Mouse (Mus musculus) forebrain, embryonic 11.5 days (tissue): Measurements from ENCODE around the gene Gm9913. TPM values are rescaled to one million over a fixed set of nuclear protein-coding genes. Genes with fewer than 3 reads are reported as not detected.

ENCODE experiments used
- ATAC-seq: fragments of 200-750 bp; cut with Nextera tagmentation; replicated peaks from 2 replicates; pipeline ENCODE4 v1.8.0; 2017; ENCODE audit warnings: moderate TSS enrichment; ENCODE audit not compliant: low FRiP score
- DNase-seq: peaks from one replicate; pipeline ENCODE4 v3.0.0-alpha.2; 2017; ENCODE audit warnings: low spot score
- H3K27ac ChIP-seq: fragments of 300-500 bp; sonication (generic); 2 replicates; pipeline ENCODE4 v1.5.1; 2014; ENCODE audit warnings: low read depth, low read length
- H3K27me3 ChIP-seq: fragments of 300-500 bp; sonication (generic); 2 replicates; pipeline ENCODE4 v1.6.1; 2014; ENCODE audit warnings: mild to moderate bottlenecking, low read length, mixed read lengths; ENCODE audit not compliant: control insufficient read depth, insufficient read depth
- H3K36me3 ChIP-seq: fragments of 300-500 bp; sonication (generic); 2 replicates; pipeline ENCODE4 v1.6.1; 2014; ENCODE audit warnings: mild to moderate bottlenecking, low read length, moderate library complexity, mixed read lengths; ENCODE audit not compliant: control insufficient read depth, insufficient read depth
- H3K4me1 ChIP-seq: fragments of 300-500 bp; sonication (generic); replicated peaks from 2 replicates; pipeline ENCODE4 v1.6.1; 2014; ENCODE audit warnings: low read length, mixed read lengths; ENCODE audit not compliant: control insufficient read depth, insufficient read depth
- H3K4me2 ChIP-seq: fragments of 300-500 bp; sonication (generic); 2 replicates; pipeline ENCODE4 v1.6.1; 2014; ENCODE audit warnings: low read depth, mild to moderate bottlenecking, low read length, moderate library complexity, mixed read lengths; ENCODE audit not compliant: severe bottlenecking
- H3K4me3 ChIP-seq: fragments of 300-500 bp; sonication (generic); 2 replicates; pipeline ENCODE4 v1.5.1; 2014; ENCODE audit warnings: low read depth, low read length
- H3K9ac ChIP-seq: fragments of 300-500 bp; sonication (generic); 2 replicates; pipeline ENCODE4 v1.6.1; 2014; ENCODE audit warnings: low read length
- H3K9me3 ChIP-seq: fragments of 300-500 bp; sonication (generic); 2 replicates; pipeline ENCODE4 v1.6.1; 2016; ENCODE audit warnings: low read length, mixed read lengths; ENCODE audit not compliant: control insufficient read depth
- WGBS: fragments of 180-500 bp; shearing (Covaris S2); extraction: QIAGEN DNeasy Blood & Tissue Kit; methylation state at CpG from one replicate; pipeline ENCODE4 v1.1.7; 2014; 5-methylcytosine and 5-hydroxymethylcytosine counted together
- polyA plus RNA-seq: library from polyadenylated mRNA; unstranded; fragments of >200 nt; fragmentation: Nextera tagmentation; extraction: Ambion mirVana; gene quantifications from 2 replicates; pipeline ENCODE4 v1.2.1, GENCODE M21; 2014

Gene Gm9913
- 0.27 and 0.31 TPM in 2 replicates for polyA plus RNA-seq

GRCm38 (mm10) chr2:125505006-125505745 is at the start of gene Gm9913:
Gm9913 (plus strand) TSS chr2:125505089.
- WGBS: under 1% methylated on average over 45 of the region's 45 CpGs
- Histone ChIP-seq H3K4me2 (peak within 1 kb of the TSS; percentile 92), H3K9me3 (no peaks in the 10 kb centered on the region), H3K27ac (peak within 1 kb of the TSS; percentile 57; the same call in 1 of the 2 replicates), H3K27me3 (no peaks in the 10 kb centered on the region), H3K4me3 (peak within 1 kb of the TSS; percentile 65), H3K36me3 (no peaks in the 10 kb centered on the region), H3K4me1 (peaks cover 6% of the 10 kb centered on the region; the same call in 1 of the 2 replicates), H3K9ac (peak within 1 kb of the TSS; percentile 81)
- ATAC-seq: peak; percentile 54
- DNase-seq: peak; percentile 83

- Histone ChIP-seq H3K27me3 (no peaks in the 10 kb centered on the region), H3K27ac (no peak overlapping the region), H3K9ac (no peak overlapping the region), H3K9me3 (no peaks in the 10 kb centered on the region), H3K4me1 (no peaks in the 10 kb centered on the region), H3K36me3 (no peaks in the 10 kb centered on the region), H3K4me2 (no peak overlapping the region), H3K4me3 (no peak overlapping the region)
- DNase-seq: no peak
- WGBS: 86% methylated on average over 15 of the region's 15 CpGs
- ATAC-seq: no peak
Observed at GRCm38 (mm10) chr2:125456059-125456789, 48.7 kb upstream of the Gm9913 start.

- H3K4me3 ChIP-seq: no peak overlapping the region
- 91% methylated on average over 3 of the region's 3 CpGs for WGBS
- H3K27ac ChIP-seq: no peak overlapping the region
- ATAC-seq (no peak), DNase-seq (no peak)
- H3K4me2 ChIP-seq: no peak overlapping the region
- no peaks in the 10 kb centered on the region for H3K9me3 ChIP-seq
- H3K4me1 ChIP-seq: no peaks in the 10 kb centered on the region
- H3K27me3 ChIP-seq: no peaks in the 10 kb centered on the region
- no peaks in the 10 kb centered on the region for H3K36me3 ChIP-seq
- no peak overlapping the region for H3K9ac ChIP-seq
Observed at GRCm38 (mm10) chr2:125459087-125459486, 45.8 kb upstream of the Gm9913 start.

GRCm38 (mm10) chr2:125464036-125464435 is 40.9 kb upstream of the Gm9913 start:
- H3K27ac ChIP-seq: no peak overlapping the region
- H3K9ac ChIP-seq: no peak overlapping the region
- no peak overlapping the region for H3K4me3 ChIP-seq
- 88% methylated on average over 6 of the region's 6 CpGs for WGBS
- ATAC-seq: no peak
- H3K9me3 ChIP-seq: no peaks in the 10 kb centered on the region
- H3K4me2 ChIP-seq: no peak overlapping the region
- H3K4me1 ChIP-seq: no peaks in the 10 kb centered on the region
- H3K27me3 ChIP-seq: no peaks in the 10 kb centered on the region
- no peak for DNase-seq
- no peaks in the 10 kb centered on the region for H3K36me3 ChIP-seq

GRCm38 (mm10) chr2:125470553-125471295 is 34.2 kb upstream of the Gm9913 start:
- H3K4me1 ChIP-seq: no peaks in the 10 kb centered on the region
- no peak overlapping the region for H3K4me2 ChIP-seq
- no peaks in the 10 kb centered on the region for H3K9me3 ChIP-seq
- 72% methylated on average over 8 of the region's 8 CpGs for WGBS
- H3K4me3 ChIP-seq: no peak overlapping the region
- H3K27me3 ChIP-seq: no peaks in the 10 kb centered on the region
- no peak for DNase-seq
- H3K36me3 ChIP-seq: no peaks in the 10 kb centered on the region
- ATAC-seq: no peak
- no peak overlapping the region for H3K9ac ChIP-seq
- H3K27ac ChIP-seq: no peak overlapping the region

GRCm38 (mm10) chr2:125471721-125472120 is 33.2 kb upstream of the Gm9913 start:
- ATAC-seq (no peak), DNase-seq (no peak)
- WGBS: 90% methylated on average over 4 of the region's 4 CpGs

GRCm38 (mm10) chr2:125473228-125473627 is 31.7 kb upstream of the Gm9913 start:
- no peak for DNase-seq

More at GRCm38 (mm10) chr2:125471721-125472120, 33.2 kb upstream of the Gm9913 start:
- H3K27ac ChIP-seq: no peak overlapping the region
- no peak overlapping the region for H3K4me2 ChIP-seq
- H3K4me1 ChIP-seq: no peaks in the 10 kb centered on the region
- no peak overlapping the region for H3K4me3 ChIP-seq
- H3K9ac ChIP-seq: no peak overlapping the region
- no peaks in the 10 kb centered on the region for H3K9me3 ChIP-seq
- H3K36me3 ChIP-seq: no peaks in the 10 kb centered on the region
- H3K27me3 ChIP-seq: no peaks in the 10 kb centered on the region

GRCm38 (mm10) chr2:125474690-125475089 is 30.2 kb upstream of the Gm9913 start:
- Histone ChIP-seq H3K27me3 (no peaks in the 10 kb centered on the region), H3K9ac (no peak overlapping the region), H3K27ac (no peak overlapping the region), H3K4me2 (no peak overlapping the region), H3K4me1 (no peaks in the 10 kb centered on the region), H3K9me3 (no peaks in the 10 kb centered on the region), H3K4me3 (no peak overlapping the region), H3K36me3 (no peaks in the 10 kb centered on the region)
- WGBS: 85% methylated on average over 5 of the region's 5 CpGs
- no peak for ATAC-seq
- no peak for DNase-seq

More at GRCm38 (mm10) chr2:125473228-125473627, 31.7 kb upstream of the Gm9913 start:
- H3K27ac ChIP-seq: no peak overlapping the region
- no peak overlapping the region for H3K4me2 ChIP-seq
- H3K9me3 ChIP-seq: no peaks in the 10 kb centered on the region
- ATAC-seq: no peak
- H3K4me1 ChIP-seq: no peaks in the 10 kb centered on the region
- H3K36me3 ChIP-seq: no peaks in the 10 kb centered on the region
- H3K27me3 ChIP-seq: no peaks in the 10 kb centered on the region
- H3K4me3 ChIP-seq: no peak overlapping the region
- 92% methylated on average over 2 of the region's 2 CpGs for WGBS
- no peak overlapping the region for H3K9ac ChIP-seq
